Mouse (Mus musculus): ENCODE data around the gene Rassf5. TPM values are rescaled to one million over a fixed set of nuclear protein-coding genes. Genes with fewer than 3 reads are reported as not detected.

The Rassf5 gene
- polyA plus RNA-seq, 1 experiment from 2014 or later, result 35.4 TPM

DNA sequence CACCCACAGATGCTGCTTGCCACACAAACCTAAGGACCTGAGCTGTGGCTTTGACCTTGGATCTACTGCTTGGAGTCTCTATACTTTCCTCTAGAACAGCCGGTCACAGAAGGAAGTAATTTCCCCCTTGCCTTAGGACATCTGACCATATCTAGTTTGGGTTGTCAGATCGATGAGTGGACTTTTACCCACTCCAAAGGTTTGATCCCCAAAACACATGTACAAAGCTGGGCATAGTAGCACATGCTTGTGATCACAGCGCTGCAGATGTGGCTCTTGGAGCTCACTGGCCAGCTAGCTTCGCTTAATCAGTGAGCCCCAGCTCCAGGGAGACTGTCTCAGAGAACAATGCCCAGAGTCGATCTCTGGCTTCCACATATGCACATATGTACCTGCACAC, 37.0 kb downstream of the Rassf5 start:
- no peak overlapping the region for H3K27ac ChIP-seq
- H3K4me3 ChIP-seq (ENCODE audit: inconsistent target), result no peak overlapping the region
- no peaks in the 10 kb centered on the region for H3K36me3 ChIP-seq (ENCODE audit: inconsistent target)
- 98% methylated on average over 5 of the region's 5 CpGs for WGBS (ENCODE audit: missing documents)
- H3K79me2 ChIP-seq (ENCODE audit: inconsistent target), result no peaks in the 10 kb centered on the region

DNA sequence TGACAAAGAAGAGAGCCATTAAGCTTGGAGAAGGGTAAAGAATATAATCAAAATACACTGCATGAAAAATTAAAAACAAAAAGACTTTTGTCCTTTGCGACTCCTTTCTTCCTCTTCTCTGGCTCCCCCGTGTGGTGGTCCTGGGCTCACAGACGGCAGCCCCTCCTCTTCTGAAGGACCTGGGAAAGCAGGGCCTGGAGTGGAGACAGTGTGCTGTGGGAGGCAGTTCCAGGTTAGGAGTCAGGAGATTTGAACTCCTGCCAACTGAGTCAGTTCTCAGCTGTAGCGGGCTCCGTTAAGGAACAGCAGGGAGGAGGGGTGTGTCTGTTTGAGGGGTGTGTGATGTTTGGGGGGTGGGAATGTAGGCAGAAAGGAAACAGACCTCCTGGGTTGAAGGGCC, 37.5 kb downstream of the Rassf5 start:
- Histone ChIP-seq H3K36me3 (ENCODE audit: inconsistent target) (no peaks in the 10 kb centered on the region), H3K27ac (no peak overlapping the region)
- 27% methylated on average over 5 of the region's 5 CpGs for WGBS (ENCODE audit: missing documents)

DNA sequence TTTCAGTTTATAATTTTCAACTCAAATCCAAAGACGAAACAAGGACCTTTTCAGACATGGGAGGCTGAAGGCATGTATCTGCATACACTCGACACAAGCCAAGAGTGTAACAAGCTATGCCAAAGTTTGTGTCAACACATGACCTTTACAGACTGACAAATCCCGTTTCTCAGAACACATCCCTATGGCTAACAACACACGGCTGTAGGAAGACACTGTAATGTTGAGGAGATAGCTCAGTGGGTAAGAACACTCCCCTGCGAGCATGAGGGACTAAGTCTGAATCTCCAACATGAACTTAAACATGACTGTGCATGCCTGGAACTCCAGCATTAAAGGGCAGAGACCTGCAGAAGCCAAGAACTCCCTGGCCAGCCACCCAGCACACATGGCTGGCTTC, 38.7 kb downstream of the Rassf5 start:
- Histone ChIP-seq H3K79me2 (ENCODE audit: inconsistent target) (no peaks in the 10 kb centered on the region), H3K36me3 (ENCODE audit: inconsistent target) (no peaks in the 10 kb centered on the region), H3K27ac (no peak overlapping the region), H3K4me3 (ENCODE audit: inconsistent target) (no peak overlapping the region)
- 94% methylated on average over 5 of the region's 5 CpGs for WGBS (ENCODE audit: missing documents)

More for the DNA sequence above, 37.5 kb downstream of the Rassf5 start:
- Histone ChIP-seq H3K79me2 (ENCODE audit: inconsistent target) (no peaks in the 10 kb centered on the region), H3K4me3 (ENCODE audit: inconsistent target) (no peak overlapping the region)

DNA sequence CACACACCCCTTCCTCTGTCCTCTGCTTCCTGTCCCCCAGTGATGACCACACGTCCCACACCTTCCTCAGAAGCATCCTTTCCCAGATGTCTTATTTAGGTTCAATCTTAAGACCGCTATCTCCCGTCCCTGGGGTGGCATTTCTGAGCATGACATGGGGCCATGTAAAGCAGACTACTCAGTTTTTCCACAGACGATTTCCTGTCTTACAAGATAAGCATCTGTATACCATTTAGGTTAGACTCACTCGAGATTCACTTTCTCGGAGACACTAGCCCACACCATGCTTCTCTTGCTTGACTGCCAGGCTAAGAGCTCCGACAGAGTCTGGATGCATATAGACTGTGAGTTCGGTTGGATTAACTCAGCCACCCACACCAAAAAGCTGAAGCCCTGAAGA, 40.6 kb downstream of the Rassf5 start:
- H3K4me3 ChIP-seq (ENCODE audit: inconsistent target), result no peak overlapping the region
- H3K79me2 ChIP-seq (ENCODE audit: inconsistent target), result no peaks in the 10 kb centered on the region
- no peak overlapping the region for H3K27ac ChIP-seq
- 67% methylated on average over 7 of the region's 8 CpGs for WGBS (ENCODE audit: missing documents)
- no peaks in the 10 kb centered on the region for H3K36me3 ChIP-seq (ENCODE audit: inconsistent target)

- WGBS (ENCODE audit: missing documents), result 83% methylated on average over 4 of the region's 4 CpGs
- no peak overlapping the region for H3K27ac ChIP-seq
- peaks cover 8% of the 10 kb centered on the region; the same call in 1 of the 2 replicates for H3K36me3 ChIP-seq (ENCODE audit: inconsistent target)
- no peak overlapping the region for H3K4me3 ChIP-seq (ENCODE audit: inconsistent target)
- H3K79me2 ChIP-seq (ENCODE audit: inconsistent target), result peaks cover 27% of the 10 kb centered on the region
Observed at GRCm38 (mm10) chr1:131201391-131201790, 43.7 kb downstream of the Rassf5 start.

GRCm38 (mm10) chr1:131200588-131200987, 44.5 kb downstream of the Rassf5 start:
- Histone ChIP-seq H3K4me3 (ENCODE audit: inconsistent target) (no peak overlapping the region), H3K27ac (peak overlapping the region; percentile 90; the same call in 1 of the 2 replicates), H3K79me2 (ENCODE audit: inconsistent target) (peaks cover 35% of the 10 kb centered on the region), H3K36me3 (ENCODE audit: inconsistent target) (peaks cover 17% of the 10 kb centered on the region; the same call in 1 of the 2 replicates)
- WGBS (ENCODE audit: missing documents), result 52% methylated on average over 10 of the region's 10 CpGs

- H3K36me3 ChIP-seq (ENCODE audit: inconsistent target), result peaks cover 23% of the 10 kb centered on the region; the same call in 1 of the 2 replicates
- peak overlapping the region; percentile 90 for H3K27ac ChIP-seq
- peaks cover 41% of the 10 kb centered on the region for H3K79me2 ChIP-seq (ENCODE audit: inconsistent target)
- under 1% methylated on average over 12 of the region's 12 CpGs for WGBS (ENCODE audit: missing documents)
- H3K4me3 ChIP-seq (ENCODE audit: inconsistent target), result peak overlapping the region; percentile 90
Observed at GRCm38 (mm10) chr1:131199976-131200375, 45.1 kb downstream of the Rassf5 start.

GRCm38 (mm10) chr1:131199118-131199821, 45.8 kb downstream of the Rassf5 start:
- 1% methylated on average over 18 of the region's 18 CpGs for WGBS (ENCODE audit: missing documents)
- H3K27ac ChIP-seq, result peak overlapping the region; percentile 90
- H3K36me3 ChIP-seq (ENCODE audit: inconsistent target), result peaks cover 24% of the 10 kb centered on the region; the same call in 1 of the 2 replicates
- peak overlapping the region; percentile 90 for H3K4me3 ChIP-seq (ENCODE audit: inconsistent target)
- peaks cover 48% of the 10 kb centered on the region for H3K79me2 ChIP-seq (ENCODE audit: inconsistent target)

GRCm38 (mm10) chr1:131198417-131198960, 46.6 kb downstream of the Rassf5 start:
- WGBS (ENCODE audit: missing documents), result 3% methylated on average over 9 of the region's 9 CpGs
- Histone ChIP-seq H3K36me3 (ENCODE audit: inconsistent target) (peaks cover 24% of the 10 kb centered on the region; the same call in 1 of the 2 replicates), H3K4me3 (ENCODE audit: inconsistent target) (peak overlapping the region; percentile 90), H3K27ac (peak overlapping the region; percentile 90), H3K79me2 (ENCODE audit: inconsistent target) (peaks cover 56% of the 10 kb centered on the region)

GRCm38 (mm10) chr1:131196107-131196506, 49.0 kb downstream of the Rassf5 start:
- 86% methylated on average over 2 of the region's 2 CpGs for WGBS (ENCODE audit: missing documents)
- Histone ChIP-seq H3K79me2 (ENCODE audit: inconsistent target) (peaks cover 80% of the 10 kb centered on the region), H3K27ac (no peak overlapping the region), H3K36me3 (ENCODE audit: inconsistent target) (peaks cover 34% of the 10 kb centered on the region; the same call in 1 of the 2 replicates), H3K4me3 (ENCODE audit: inconsistent target) (no peak overlapping the region)

GRCm38 (mm10) chr1:131195653-131196052, 49.4 kb downstream of the Rassf5 start:
- WGBS (ENCODE audit: missing documents), result 81% methylated on average over 7 of the region's 7 CpGs
- H3K27ac ChIP-seq, result no peak overlapping the region

GRCm38 (mm10) chr1:131193746-131194145, 51.3 kb downstream of the Rassf5 start:
- no peak overlapping the region for H3K4me3 ChIP-seq (ENCODE audit: inconsistent target)
- H3K36me3 ChIP-seq (ENCODE audit: inconsistent target), result peaks cover 34% of the 10 kb centered on the region; the same call in 1 of the 2 replicates
- no peak overlapping the region for H3K27ac ChIP-seq
- whole genome bisulfite sequencing (ENCODE audit: missing documents), result 93% methylated on average over 3 of the region's 3 CpGs
- peaks cover 100% of the 10 kb centered on the region for H3K79me2 ChIP-seq (ENCODE audit: inconsistent target)

More at GRCm38 (mm10) chr1:131195653-131196052, 49.4 kb downstream of the Rassf5 start:
- peaks cover 84% of the 10 kb centered on the region for H3K79me2 ChIP-seq (ENCODE audit: inconsistent target)
- no peak overlapping the region for H3K4me3 ChIP-seq (ENCODE audit: inconsistent target)
- H3K36me3 ChIP-seq (ENCODE audit: inconsistent target), result peaks cover 34% of the 10 kb centered on the region; the same call in 1 of the 2 replicates

GRCm38 (mm10) chr1:131188655-131189054, 56.4 kb downstream of the Rassf5 start:
- 39% methylated on average over 5 of the region's 5 CpGs for WGBS (ENCODE audit: missing documents)
- Histone ChIP-seq H3K36me3 (ENCODE audit: inconsistent target) (peaks cover 10% of the 10 kb centered on the region; the same call in 1 of the 2 replicates), H3K4me3 (ENCODE audit: inconsistent target) (no peak overlapping the region), H3K79me2 (ENCODE audit: inconsistent target) (peaks cover 96% of the 10 kb centered on the region), H3K27ac (peak overlapping the region; percentile 46)

DNA sequence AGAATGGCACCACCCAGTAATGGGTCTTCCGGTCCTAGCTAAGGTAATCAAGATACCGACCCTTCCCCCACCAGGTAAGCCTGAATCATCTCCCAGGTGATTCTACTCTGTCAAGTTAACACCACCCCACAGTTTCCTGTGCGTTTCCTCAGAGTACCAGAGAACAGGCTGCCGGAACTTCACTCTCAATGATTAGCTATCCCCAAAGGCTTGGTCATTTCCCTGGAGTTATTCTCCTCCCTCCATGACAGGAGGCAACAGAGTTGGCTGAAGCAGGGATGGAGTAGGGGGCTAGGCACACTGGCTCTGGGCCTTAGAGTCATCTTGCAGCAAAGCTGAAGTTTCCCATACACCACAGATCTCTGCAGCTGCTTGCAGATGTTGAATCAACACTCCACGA, 57.2 kb downstream of the Rassf5 start:
- H3K4me3 ChIP-seq (ENCODE audit: inconsistent target), result no peak overlapping the region
- peaks cover 10% of the 10 kb centered on the region; the same call in 1 of the 2 replicates for H3K36me3 ChIP-seq (ENCODE audit: inconsistent target)
- 93% methylated on average over 5 of the region's 5 CpGs for WGBS (ENCODE audit: missing documents)
- H3K27ac ChIP-seq, result peak overlapping the region; percentile 46
- peaks cover 96% of the 10 kb centered on the region for H3K79me2 ChIP-seq (ENCODE audit: inconsistent target)

GRCm38 (mm10) chr1:131186995-131187394, 58.1 kb downstream of the Rassf5 start:
- no peak overlapping the region for H3K4me3 ChIP-seq (ENCODE audit: inconsistent target)
- no peak overlapping the region for H3K27ac ChIP-seq
- peaks cover 10% of the 10 kb centered on the region; the same call in 1 of the 2 replicates for H3K36me3 ChIP-seq (ENCODE audit: inconsistent target)
- peaks cover 96% of the 10 kb centered on the region for H3K79me2 ChIP-seq (ENCODE audit: inconsistent target)
- 46% methylated on average over 6 of the region's 6 CpGs for WGBS (ENCODE audit: missing documents)

Measured in macrophage (primary cell).